Mouse (Mus musculus): ENCODE data around the gene Hspa12a. TPM values are rescaled to one million over a fixed set of nuclear protein-coding genes. Genes with fewer than 3 reads are reported as not detected.

The Hspa12a gene
- polyA plus RNA-seq, 1 experiment, result 17.9 TPM

DNA sequence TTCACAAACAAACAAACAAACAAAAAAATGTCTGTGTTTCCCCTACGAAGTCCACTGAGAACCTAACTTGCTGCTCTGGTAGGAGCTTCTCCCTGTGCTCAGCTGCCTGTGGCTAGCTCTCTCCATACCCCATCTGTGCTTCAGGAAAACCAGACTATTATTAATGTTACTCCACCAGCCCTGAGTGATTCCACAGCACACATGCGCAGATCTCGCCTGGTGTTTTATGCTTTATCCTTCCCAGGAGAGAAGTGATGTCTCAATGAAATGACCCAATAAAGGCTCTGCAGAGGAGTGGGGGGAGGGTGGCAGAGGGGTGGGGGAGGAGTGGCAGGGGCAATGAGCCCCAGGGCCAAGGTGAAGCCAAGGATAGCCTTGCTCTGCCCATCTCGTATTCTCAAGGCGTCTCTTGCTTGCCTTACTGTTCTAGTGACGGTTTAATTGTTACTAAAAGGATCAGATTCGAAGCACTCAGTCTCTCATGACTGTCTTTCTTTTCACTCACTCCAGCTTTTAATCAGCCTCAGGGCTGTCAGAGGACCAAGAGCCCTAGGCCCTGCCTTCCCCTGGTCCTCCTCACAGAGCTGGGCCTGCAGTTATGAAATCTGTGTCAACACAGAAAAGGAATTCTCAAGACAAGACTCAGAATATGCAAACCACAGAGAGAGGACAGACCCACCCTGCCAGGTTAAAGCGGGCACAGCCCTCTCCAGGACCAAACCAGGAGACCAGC lies 54.0 kb downstream of the Hspa12a start:
- DNase-seq, result no peak
- Histone ChIP-seq H3K27ac (ENCODE audit: insufficient read depth, low read depth, low read length) (no peak overlapping the region), H3K4me3 (ENCODE audit: insufficient read depth, low read depth, low read length) (no peak overlapping the region), H3K36me3 (ENCODE audit: control insufficient read depth, insufficient read depth, low read length) (no peaks in the 10 kb centered on the region), H3K27me3 (replicated peaks; ENCODE audit: control insufficient read depth, insufficient read depth, low read length) (no peaks in the 10 kb centered on the region), H3K4me1 (ENCODE audit: control insufficient read depth, insufficient read depth, low read length) (no peaks in the 10 kb centered on the region)
- WGBS, result 75% methylated on average over 8 of the region's 8 CpGs
- TF ChIP-seq CTCF (conservative IDR thresholded peaks at IDR 0.05; ENCODE audit: insufficient read depth, insufficient read length, low read depth, low read length), result no peak

DNA sequence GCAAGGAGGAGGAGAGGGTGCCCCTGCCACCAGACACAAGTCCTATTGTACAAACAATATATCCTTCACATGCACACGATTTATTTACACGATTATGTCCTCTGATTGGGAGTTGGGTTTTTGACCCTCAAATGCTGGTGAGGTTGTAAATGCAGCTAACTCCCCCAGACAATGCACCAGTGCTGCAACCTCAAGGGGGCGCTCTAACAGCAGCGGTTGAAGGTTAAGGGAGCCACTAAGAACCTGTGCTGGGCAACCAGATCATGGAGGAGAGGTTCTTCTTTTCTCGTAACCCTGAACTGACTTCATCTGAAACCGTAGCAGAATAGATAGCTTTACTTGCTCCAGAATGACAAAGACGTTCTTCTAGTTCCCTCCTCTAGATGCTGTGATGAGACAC lies 57.0 kb downstream of the Hspa12a start:
- DNase-seq, result no peak
- H3K4me3 ChIP-seq (ENCODE audit: insufficient read depth, low read depth, low read length), result no peak overlapping the region
- no peaks in the 10 kb centered on the region for H3K27me3 ChIP-seq (replicated peaks; ENCODE audit: control insufficient read depth, insufficient read depth, low read length)
- WGBS, result 69% methylated on average over 7 of the region's 7 CpGs
- no peaks in the 10 kb centered on the region for H3K36me3 ChIP-seq (ENCODE audit: control insufficient read depth, insufficient read depth, low read length)
- H3K4me1 ChIP-seq (ENCODE audit: control insufficient read depth, insufficient read depth, low read length), result no peaks in the 10 kb centered on the region
- no peak overlapping the region for H3K27ac ChIP-seq (ENCODE audit: insufficient read depth, low read depth, low read length)
- no peak for TF ChIP-seq POLR2A (IDR thresholded peaks at IDR 0.05; ENCODE audit: low read depth, low read length)
- TF ChIP-seq CTCF (conservative IDR thresholded peaks at IDR 0.05; ENCODE audit: insufficient read depth, insufficient read length, low read depth, low read length), result 0 out of 2 replicates have a peak, but pooled peaks have one; percentile 20

DNA sequence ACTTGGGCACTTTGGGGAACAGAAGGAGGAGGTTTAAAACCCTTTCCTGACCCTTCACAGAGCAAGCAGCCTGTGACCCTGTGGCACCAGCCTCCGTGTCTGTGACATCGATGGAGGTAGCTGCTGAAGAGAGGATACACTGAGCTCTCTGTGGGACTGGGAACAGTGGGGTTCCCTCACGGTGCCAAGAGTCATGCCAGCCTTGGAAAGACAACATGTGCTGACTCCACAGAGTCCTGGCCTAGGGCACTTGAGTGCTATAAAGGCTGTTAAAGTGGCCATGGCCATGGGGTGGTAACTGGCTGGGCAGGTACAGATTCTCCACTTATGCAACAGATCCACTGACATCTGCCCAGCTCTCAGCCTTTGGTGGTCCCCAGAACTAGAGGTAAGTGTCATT lies 60.0 kb downstream of the Hspa12a start:
- Histone ChIP-seq H3K4me3 (ENCODE audit: insufficient read depth, low read depth, low read length) (no peak overlapping the region), H3K27me3 (replicated peaks; ENCODE audit: control insufficient read depth, insufficient read depth, low read length) (no peaks in the 10 kb centered on the region), H3K4me1 (ENCODE audit: control insufficient read depth, insufficient read depth, low read length) (peaks cover 3% of the 10 kb centered on the region; the same call in 1 of the 2 replicates), H3K27ac (ENCODE audit: insufficient read depth, low read depth, low read length) (no peak overlapping the region), H3K36me3 (ENCODE audit: control insufficient read depth, insufficient read depth, low read length) (no peaks in the 10 kb centered on the region)
- 81% methylated on average over 3 of the region's 3 CpGs for WGBS
- no peak for DNase-seq
- no peak for TF ChIP-seq POLR2A (IDR thresholded peaks at IDR 0.05; ENCODE audit: low read depth, low read length)
- TF ChIP-seq CTCF (conservative IDR thresholded peaks at IDR 0.05; ENCODE audit: insufficient read depth, insufficient read length, low read depth, low read length), result no peak

DNA sequence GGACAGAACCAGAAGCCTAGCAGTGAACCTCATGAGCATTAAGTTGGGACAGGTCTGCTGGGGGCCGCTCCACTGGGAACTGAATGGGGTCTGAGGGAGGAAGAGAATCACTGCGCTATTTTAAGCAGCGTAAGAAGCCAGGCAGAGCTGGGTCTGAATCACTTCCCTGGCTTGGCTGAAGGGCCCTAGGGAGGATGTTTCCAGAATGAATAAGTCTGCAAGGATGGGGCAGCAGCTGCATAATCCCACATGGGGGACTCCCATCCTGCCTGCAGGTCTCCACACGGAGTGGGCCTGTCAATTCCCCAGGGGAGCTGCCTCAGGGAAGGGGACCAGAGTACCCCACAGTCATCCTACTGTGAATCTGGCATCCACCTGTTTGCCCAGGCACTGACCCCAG lies 61.1 kb downstream of the Hspa12a start:
- Histone ChIP-seq H3K36me3 (ENCODE audit: control insufficient read depth, insufficient read depth, low read length) (no peaks in the 10 kb centered on the region), H3K4me3 (ENCODE audit: insufficient read depth, low read depth, low read length) (no peak overlapping the region), H3K27me3 (replicated peaks; ENCODE audit: control insufficient read depth, insufficient read depth, low read length) (no peaks in the 10 kb centered on the region), H3K27ac (ENCODE audit: insufficient read depth, low read depth, low read length) (no peak overlapping the region), H3K4me1 (ENCODE audit: control insufficient read depth, insufficient read depth, low read length) (peaks cover 3% of the 10 kb centered on the region; the same call in 1 of the 2 replicates)
- no peak for DNase-seq
- TF ChIP-seq CTCF (conservative IDR thresholded peaks at IDR 0.05; ENCODE audit: insufficient read depth, insufficient read length, low read depth, low read length), result no peak
- 70% methylated on average over 4 of the region's 4 CpGs for WGBS

DNA sequence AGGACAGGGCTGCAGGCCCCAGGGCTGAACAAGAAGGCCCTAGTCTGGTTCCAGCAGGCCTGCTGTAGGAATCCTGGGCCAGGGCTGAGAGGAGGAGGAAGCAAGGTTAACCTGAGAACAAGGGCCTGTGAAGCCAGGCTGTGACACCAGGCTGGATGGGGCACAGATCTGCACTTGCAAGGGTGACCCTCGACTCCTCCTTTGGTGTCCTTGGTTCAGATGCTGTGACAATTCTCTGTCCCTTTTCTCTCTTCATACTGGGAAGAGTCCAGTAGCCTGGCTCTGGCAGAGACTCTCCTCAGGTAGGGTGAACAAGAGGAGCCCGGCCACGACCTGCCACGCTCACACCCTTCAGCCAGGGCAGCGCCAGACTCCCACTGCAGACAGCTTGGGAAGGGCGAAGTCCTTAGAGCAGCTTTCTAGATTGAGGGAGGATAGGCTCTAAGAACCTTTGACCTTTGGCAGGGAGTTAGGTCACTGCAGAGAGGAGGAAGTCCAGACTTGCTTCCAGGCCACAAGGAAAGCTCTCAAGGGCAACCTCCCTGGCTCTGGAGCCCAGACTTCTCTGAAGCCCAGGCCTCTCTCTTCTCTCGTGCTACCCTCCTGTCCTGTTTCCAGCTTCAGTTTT lies 64.0 kb downstream of the Hspa12a start:
- Histone ChIP-seq H3K27ac (ENCODE audit: insufficient read depth, low read depth, low read length) (no peak overlapping the region), H3K36me3 (ENCODE audit: control insufficient read depth, insufficient read depth, low read length) (no peaks in the 10 kb centered on the region), H3K27me3 (replicated peaks; ENCODE audit: control insufficient read depth, insufficient read depth, low read length) (no peaks in the 10 kb centered on the region), H3K4me1 (ENCODE audit: control insufficient read depth, insufficient read depth, low read length) (peaks cover 3% of the 10 kb centered on the region; the same call in 1 of the 2 replicates), H3K4me3 (ENCODE audit: insufficient read depth, low read depth, low read length) (no peak overlapping the region)
- peak; percentile 87 for DNase-seq
- TF ChIP-seq CTCF (conservative IDR thresholded peaks at IDR 0.05; ENCODE audit: insufficient read depth, insufficient read length, low read depth, low read length) (no peak), POLR2A (IDR thresholded peaks at IDR 0.05; ENCODE audit: low read depth, low read length) (no peak)
- WGBS, result 60% methylated on average over 7 of the region's 7 CpGs

DNA sequence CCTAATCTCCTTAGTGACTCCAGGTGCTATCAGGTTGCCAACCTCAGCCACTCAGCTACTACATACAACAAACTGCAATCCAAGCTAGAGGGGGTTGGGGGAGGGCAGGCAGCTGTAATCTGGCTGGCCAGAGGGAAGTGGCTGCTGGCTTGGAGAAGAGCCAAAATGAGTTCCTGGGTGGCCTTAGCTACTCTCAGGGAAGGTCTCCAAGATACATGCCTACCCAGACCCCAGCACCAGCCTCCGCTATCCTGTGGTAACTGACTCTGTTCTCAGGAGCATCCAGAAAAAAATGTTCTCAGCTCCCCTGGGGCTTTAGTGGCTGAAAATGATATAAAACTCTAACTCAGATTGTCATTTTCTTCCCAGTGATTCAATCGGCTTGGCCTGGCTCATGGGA lies 64.9 kb downstream of the Hspa12a start:
- no peak overlapping the region for H3K4me3 ChIP-seq (ENCODE audit: insufficient read depth, low read depth, low read length)
- peaks cover 3% of the 10 kb centered on the region; the same call in 1 of the 2 replicates for H3K4me1 ChIP-seq (ENCODE audit: control insufficient read depth, insufficient read depth, low read length)
- DNase-seq, result peak; percentile 21
- H3K36me3 ChIP-seq (ENCODE audit: control insufficient read depth, insufficient read depth, low read length), result no peaks in the 10 kb centered on the region
- H3K27me3 ChIP-seq (replicated peaks; ENCODE audit: control insufficient read depth, insufficient read depth, low read length), result no peaks in the 10 kb centered on the region
- 82% methylated on average over 2 of the region's 2 CpGs for WGBS
- no peak for TF ChIP-seq POLR2A (IDR thresholded peaks at IDR 0.05; ENCODE audit: low read depth, low read length)
- no peak for TF ChIP-seq CTCF (conservative IDR thresholded peaks at IDR 0.05; ENCODE audit: insufficient read depth, insufficient read length, low read depth, low read length)
- H3K27ac ChIP-seq (ENCODE audit: insufficient read depth, low read depth, low read length), result no peak overlapping the region

DNA sequence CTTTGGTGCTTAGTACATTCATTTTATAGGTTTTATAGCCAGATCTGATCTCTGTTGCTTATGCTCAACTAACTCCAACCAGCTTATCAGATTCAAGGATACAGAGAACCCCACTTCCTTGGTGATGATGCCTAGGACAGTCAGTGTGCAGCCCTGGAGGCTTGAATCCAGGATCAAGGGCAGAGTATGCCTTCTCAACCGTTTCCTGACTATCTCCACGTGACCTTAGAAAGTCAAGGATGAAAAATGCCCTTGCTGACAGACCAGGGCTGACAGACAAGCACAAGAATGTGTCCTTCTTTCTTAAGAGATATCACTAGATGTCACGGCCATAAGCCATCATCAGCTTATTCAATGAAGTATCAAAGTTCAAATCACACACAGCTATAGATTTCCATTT lies 69.9 kb downstream of the Hspa12a start:
- TF ChIP-seq POLR2A (IDR thresholded peaks at IDR 0.05; ENCODE audit: low read depth, low read length) (no peak), CTCF (conservative IDR thresholded peaks at IDR 0.05; ENCODE audit: insufficient read depth, insufficient read length, low read depth, low read length) (no peak)
- 68% methylated on average over 3 of the region's 3 CpGs for WGBS
- DNase-seq, result no peak
- no peaks in the 10 kb centered on the region for H3K36me3 ChIP-seq (ENCODE audit: control insufficient read depth, insufficient read depth, low read length)
- no peak overlapping the region for H3K27ac ChIP-seq (ENCODE audit: insufficient read depth, low read depth, low read length)
- H3K27me3 ChIP-seq (replicated peaks; ENCODE audit: control insufficient read depth, insufficient read depth, low read length), result no peaks in the 10 kb centered on the region
- H3K4me3 ChIP-seq (ENCODE audit: insufficient read depth, low read depth, low read length), result no peak overlapping the region
- H3K4me1 ChIP-seq (ENCODE audit: control insufficient read depth, insufficient read depth, low read length), result peaks cover 8% of the 10 kb centered on the region; the same call in 1 of the 2 replicates

Data from kidney, adult 2 months (tissue).